Mouse (Mus musculus): ENCODE measurements around the gene Syt3. TPM values are rescaled to one million over a fixed set of nuclear protein-coding genes. Genes with fewer than 3 reads are reported as not detected.

The Syt3 gene
- polyA plus RNA-seq, 1 experiment from 2014 or later = 2.3 TPM

DNA sequence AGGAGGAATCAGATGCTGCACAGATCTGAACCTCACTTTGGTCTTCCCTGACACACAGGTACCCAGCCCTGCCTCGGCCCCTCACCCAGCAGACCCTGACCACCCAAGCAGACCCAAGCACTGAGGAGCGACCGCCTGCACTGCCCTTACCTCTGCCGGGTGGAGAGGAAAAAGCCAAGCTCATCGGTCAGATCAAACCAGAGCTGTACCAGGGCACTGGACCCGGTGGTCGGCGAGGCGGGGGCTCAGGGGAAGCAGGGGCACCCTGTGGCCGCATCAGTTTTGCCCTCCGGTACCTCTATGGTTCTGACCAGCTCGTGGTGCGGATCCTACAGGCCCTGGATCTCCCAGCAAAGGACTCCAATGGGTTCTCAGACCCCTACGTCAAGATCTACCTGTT is 8.4 kb downstream of the Syt3 start:
- H3K27me3 ChIP-seq (ENCODE audit: control insufficient read depth, insufficient read depth, low read depth, low read length) = peaks cover 2% of the 10 kb centered on the region; the same call in 1 of the 2 replicates
- H3K9ac ChIP-seq (ENCODE audit: low read length) = no peak overlapping the region
- H3K27ac ChIP-seq (ENCODE audit: low read length) = no peak overlapping the region
- no peaks in the 10 kb centered on the region for H3K9me3 ChIP-seq (ENCODE audit: control insufficient read depth, low read length)
- no peaks in the 10 kb centered on the region for H3K4me1 ChIP-seq (replicated peaks; ENCODE audit: control insufficient read depth, insufficient read depth, low read length)
- no peak overlapping the region for H3K4me3 ChIP-seq (ENCODE audit: low read length)
- no peaks in the 10 kb centered on the region for H3K36me3 ChIP-seq (ENCODE audit: control insufficient read depth, insufficient read depth, low read length)
- no peak overlapping the region for H3K4me2 ChIP-seq (ENCODE audit: low read depth, low read length)
- 84% methylated on average over 14 of the region's 14 CpGs for WGBS
- no peak for ATAC-seq (ENCODE audit: low read depth)

DNA sequence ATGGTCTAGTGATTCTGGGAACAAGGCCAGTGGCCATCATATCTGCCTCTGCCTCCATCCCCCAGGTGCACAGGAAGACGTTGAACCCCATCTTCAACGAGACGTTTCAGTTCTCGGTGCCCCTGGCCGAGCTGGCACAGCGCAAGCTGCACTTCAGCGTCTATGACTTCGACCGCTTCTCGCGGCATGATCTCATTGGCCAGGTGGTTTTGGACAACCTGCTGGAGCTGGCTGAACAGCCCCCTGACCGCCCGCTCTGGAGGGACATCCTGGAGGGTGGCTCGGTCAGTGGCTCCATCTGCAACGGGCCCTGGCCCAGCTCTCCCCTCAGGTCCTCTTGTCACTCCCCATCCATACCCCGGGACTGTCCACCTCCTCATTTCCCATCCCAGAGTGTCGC is 9.4 kb downstream of the Syt3 start:
- Histone ChIP-seq H3K27ac (ENCODE audit: low read length) (no peak overlapping the region), H3K4me1 (replicated peaks; ENCODE audit: control insufficient read depth, insufficient read depth, low read length) (no peaks in the 10 kb centered on the region), H3K9me3 (ENCODE audit: control insufficient read depth, low read length) (no peaks in the 10 kb centered on the region), H3K9ac (ENCODE audit: low read length) (no peak overlapping the region), H3K27me3 (ENCODE audit: control insufficient read depth, insufficient read depth, low read depth, low read length) (peaks cover 2% of the 10 kb centered on the region; the same call in 1 of the 2 replicates), H3K4me3 (ENCODE audit: low read length) (no peak overlapping the region), H3K4me2 (ENCODE audit: low read depth, low read length) (no peak overlapping the region), H3K36me3 (ENCODE audit: control insufficient read depth, insufficient read depth, low read length) (no peaks in the 10 kb centered on the region)
- WGBS = 88% methylated on average over 17 of the region's 17 CpGs
- no peak for ATAC-seq (ENCODE audit: low read depth)

DNA sequence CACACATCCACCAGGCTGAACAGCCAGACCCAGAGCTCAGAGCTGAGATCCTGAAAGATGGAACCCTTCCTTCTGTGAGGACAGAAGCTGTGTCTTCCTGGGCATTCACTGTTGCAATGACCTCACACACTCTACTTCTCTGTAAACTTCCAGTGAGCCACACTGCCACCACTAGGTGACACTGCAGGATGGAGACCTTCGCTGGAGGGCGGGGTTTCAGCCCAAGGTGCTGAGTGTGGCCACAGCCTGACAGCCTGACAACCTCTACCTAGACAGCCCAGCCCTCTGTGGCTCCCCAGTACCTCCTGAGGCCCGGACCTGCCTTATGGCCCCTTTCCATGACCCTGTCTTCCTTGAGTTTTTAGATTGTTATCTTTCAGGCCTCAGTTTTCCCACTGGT is 14.7 kb downstream of the Syt3 start:
- H3K9me3 ChIP-seq (ENCODE audit: control insufficient read depth, low read length) = no peaks in the 10 kb centered on the region
- peak; percentile 51 for ATAC-seq (ENCODE audit: low read depth)
- H3K9ac ChIP-seq (ENCODE audit: low read length) = no peak overlapping the region
- no peak overlapping the region for H3K4me2 ChIP-seq (ENCODE audit: low read depth, low read length)
- H3K27ac ChIP-seq (ENCODE audit: low read length) = no peak overlapping the region
- no peak overlapping the region for H3K4me3 ChIP-seq (ENCODE audit: low read length)
- H3K27me3 ChIP-seq (ENCODE audit: control insufficient read depth, insufficient read depth, low read depth, low read length) = no peaks in the 10 kb centered on the region
- no peaks in the 10 kb centered on the region for H3K4me1 ChIP-seq (replicated peaks; ENCODE audit: control insufficient read depth, insufficient read depth, low read length)
- H3K36me3 ChIP-seq (ENCODE audit: control insufficient read depth, insufficient read depth, low read length) = no peaks in the 10 kb centered on the region
- WGBS = 12% methylated on average over 3 of the region's 3 CpGs

DNA sequence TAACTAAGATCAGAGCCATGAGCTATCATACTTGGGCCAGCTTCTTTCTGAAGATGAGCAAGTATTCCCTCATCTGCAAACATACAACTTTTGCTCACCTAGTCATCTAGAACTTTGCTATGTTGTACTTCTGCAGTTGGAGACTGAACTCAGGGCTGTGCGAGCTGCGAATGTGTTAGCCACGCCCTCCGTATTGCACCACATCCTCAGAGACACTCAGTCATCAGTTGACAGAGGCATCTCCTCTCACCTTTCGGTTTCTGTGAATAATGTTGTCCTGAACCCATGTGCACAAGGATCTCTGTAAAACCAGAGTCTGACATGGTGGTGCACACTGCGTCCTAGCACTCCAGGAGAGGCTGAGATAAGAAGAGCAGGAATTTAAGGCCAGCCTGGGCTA is 17.8 kb downstream of the Syt3 start:
- WGBS = 59% methylated on average over 6 of the region's 6 CpGs
- H3K4me1 ChIP-seq (replicated peaks; ENCODE audit: control insufficient read depth, insufficient read depth, low read length) = no peaks in the 10 kb centered on the region
- no peak overlapping the region for H3K27ac ChIP-seq (ENCODE audit: low read length)
- H3K9me3 ChIP-seq (ENCODE audit: control insufficient read depth, low read length) = no peaks in the 10 kb centered on the region
- H3K4me2 ChIP-seq (ENCODE audit: low read depth, low read length) = no peak overlapping the region
- H3K4me3 ChIP-seq (ENCODE audit: low read length) = no peak overlapping the region
- H3K36me3 ChIP-seq (ENCODE audit: control insufficient read depth, insufficient read depth, low read length) = no peaks in the 10 kb centered on the region
- H3K27me3 ChIP-seq (ENCODE audit: control insufficient read depth, insufficient read depth, low read depth, low read length) = no peaks in the 10 kb centered on the region
- H3K9ac ChIP-seq (ENCODE audit: low read length) = no peak overlapping the region
- no peak for ATAC-seq (ENCODE audit: low read depth)

DNA sequence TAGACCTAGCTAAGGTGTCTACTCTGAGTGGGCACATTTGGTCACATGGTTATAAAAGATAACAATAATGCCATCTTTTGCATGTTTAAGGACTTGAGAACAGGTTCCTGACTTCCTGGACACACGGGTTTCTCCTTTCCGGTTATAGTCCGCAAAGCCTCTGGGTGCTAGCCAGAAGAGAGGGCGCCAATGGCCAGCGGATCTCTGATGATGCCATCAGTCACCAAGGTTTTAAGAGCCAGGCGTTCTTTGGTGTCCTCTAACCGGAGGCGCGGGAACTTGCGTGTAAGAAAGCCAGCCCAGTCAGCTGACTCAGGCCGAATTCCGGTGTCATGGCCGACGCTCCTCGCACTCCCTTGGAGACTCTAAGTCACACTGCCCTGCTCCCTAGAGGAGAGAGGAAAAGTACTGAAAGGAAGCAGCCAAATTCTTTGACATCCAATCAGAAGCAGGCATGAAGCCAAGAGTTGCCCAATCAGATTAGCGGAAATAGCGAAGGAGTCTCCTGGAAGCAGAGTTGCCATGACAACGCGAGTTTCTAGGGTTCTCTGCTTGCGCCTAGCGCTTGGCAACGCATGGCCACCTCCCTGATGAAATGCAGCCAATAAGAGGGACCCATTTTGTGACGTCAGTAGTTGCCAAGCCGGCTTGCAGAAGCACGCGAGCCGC is 21.6 kb downstream of the Syt3 start:
- Histone ChIP-seq H3K4me1 (replicated peaks; ENCODE audit: control insufficient read depth, insufficient read depth, low read length) (no peaks in the 10 kb centered on the region), H3K27ac (ENCODE audit: low read length) (no peak overlapping the region), H3K4me3 (ENCODE audit: low read length) (peak overlapping the region; percentile 40), H3K36me3 (ENCODE audit: control insufficient read depth, insufficient read depth, low read length) (no peaks in the 10 kb centered on the region), H3K27me3 (ENCODE audit: control insufficient read depth, insufficient read depth, low read depth, low read length) (no peaks in the 10 kb centered on the region), H3K4me2 (ENCODE audit: low read depth, low read length) (peak overlapping the region; percentile 65), H3K9ac (ENCODE audit: low read length) (peak overlapping the region; percentile 51; the same call in 1 of the 2 replicates), H3K9me3 (ENCODE audit: control insufficient read depth, low read length) (no peaks in the 10 kb centered on the region)
- WGBS = 2% methylated on average over 27 of the region's 27 CpGs
- peak; percentile 96 for ATAC-seq (ENCODE audit: low read depth)

DNA sequence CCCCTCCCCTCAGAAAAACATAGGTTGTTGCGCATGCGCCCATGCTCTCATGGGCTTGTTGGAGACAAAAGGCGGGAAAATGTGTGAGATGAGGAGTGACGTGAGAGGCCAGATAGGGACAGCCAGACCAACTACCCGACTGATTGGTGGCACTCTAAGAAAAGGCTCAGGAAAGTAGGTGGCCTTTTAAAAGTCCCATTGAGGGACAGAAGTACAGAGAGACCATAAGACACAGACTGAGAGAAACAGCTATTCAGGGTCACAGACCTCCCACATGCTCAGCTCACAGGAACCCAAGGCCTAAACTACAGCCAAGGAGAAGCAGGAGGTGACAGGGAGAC is 22.1 kb downstream of the Syt3 start:
- WGBS = under 1% methylated on average over 5 of the region's 5 CpGs
- Histone ChIP-seq H3K4me3 (ENCODE audit: low read length) (no peak overlapping the region; the same call in 1 of the 2 replicates), H3K4me2 (ENCODE audit: low read depth, low read length) (no peak overlapping the region; the same call in 1 of the 2 replicates), H3K9ac (ENCODE audit: low read length) (no peak overlapping the region), H3K9me3 (ENCODE audit: control insufficient read depth, low read length) (no peaks in the 10 kb centered on the region), H3K27me3 (ENCODE audit: control insufficient read depth, insufficient read depth, low read depth, low read length) (no peaks in the 10 kb centered on the region), H3K36me3 (ENCODE audit: control insufficient read depth, insufficient read depth, low read length) (no peaks in the 10 kb centered on the region), H3K27ac (ENCODE audit: low read length) (no peak overlapping the region), H3K4me1 (replicated peaks; ENCODE audit: control insufficient read depth, insufficient read depth, low read length) (no peaks in the 10 kb centered on the region)
- no peak for ATAC-seq (ENCODE audit: low read depth)

DNA sequence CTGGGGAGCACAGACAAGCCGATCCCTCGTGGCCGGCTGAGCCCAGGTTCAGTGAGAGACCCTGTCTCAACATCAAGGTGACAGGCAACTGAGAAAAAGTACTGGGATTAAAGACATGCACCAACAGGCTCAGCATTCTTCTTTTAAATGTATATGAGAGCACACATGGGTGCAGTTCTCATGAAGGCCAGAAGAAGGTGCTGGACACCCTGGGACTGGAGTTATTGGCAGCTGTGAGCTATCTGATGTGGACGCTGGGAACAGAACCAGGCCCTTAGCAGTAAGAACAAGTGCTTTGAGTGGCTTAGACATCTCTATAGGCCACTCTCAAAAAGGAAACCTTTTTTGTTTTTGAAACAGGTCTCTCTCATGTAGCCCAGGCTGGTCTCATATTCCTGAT is 27.2 kb downstream of the Syt3 start:
- Histone ChIP-seq H3K36me3 (ENCODE audit: control insufficient read depth, insufficient read depth, low read length) (no peaks in the 10 kb centered on the region), H3K4me3 (ENCODE audit: low read length) (no peak overlapping the region), H3K27me3 (ENCODE audit: control insufficient read depth, insufficient read depth, low read depth, low read length) (no peaks in the 10 kb centered on the region), H3K9me3 (ENCODE audit: control insufficient read depth, low read length) (no peaks in the 10 kb centered on the region), H3K4me2 (ENCODE audit: low read depth, low read length) (no peak overlapping the region), H3K4me1 (replicated peaks; ENCODE audit: control insufficient read depth, insufficient read depth, low read length) (peaks cover 3% of the 10 kb centered on the region; the same call in 1 of the 2 replicates), H3K27ac (ENCODE audit: low read length) (no peak overlapping the region), H3K9ac (ENCODE audit: low read length) (no peak overlapping the region)
- WGBS = 76% methylated on average over 4 of the region's 4 CpGs
- ATAC-seq (ENCODE audit: low read depth) = no peak

DNA sequence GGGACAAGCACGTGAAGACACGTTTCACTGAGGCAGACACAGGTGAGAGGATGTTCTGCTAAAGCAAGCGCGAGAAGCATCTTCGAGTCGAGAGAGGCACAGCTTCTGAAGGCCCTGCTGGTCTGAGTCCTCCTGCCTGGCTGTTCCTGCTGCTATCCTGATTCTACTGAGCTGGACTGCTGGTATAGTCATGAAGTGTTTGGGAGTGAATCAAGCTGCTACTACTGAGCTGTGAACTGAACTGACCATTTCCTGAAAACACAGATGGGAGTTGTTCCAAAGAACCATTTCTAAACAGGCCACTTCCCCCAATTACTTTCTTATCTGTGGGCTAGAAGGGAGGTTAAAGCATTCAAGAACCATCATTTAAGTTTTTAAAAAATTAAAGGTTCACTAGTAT is 29.4 kb downstream of the Syt3 start:
- peak; percentile 86 for ATAC-seq (ENCODE audit: low read depth)
- H3K9ac ChIP-seq (ENCODE audit: low read length) = no peak overlapping the region
- H3K9me3 ChIP-seq (ENCODE audit: control insufficient read depth, low read length) = no peaks in the 10 kb centered on the region
- peaks cover 3% of the 10 kb centered on the region; the same call in 1 of the 2 replicates for H3K4me1 ChIP-seq (replicated peaks; ENCODE audit: control insufficient read depth, insufficient read depth, low read length)
- no peaks in the 10 kb centered on the region for H3K36me3 ChIP-seq (ENCODE audit: control insufficient read depth, insufficient read depth, low read length)
- no peak overlapping the region for H3K27ac ChIP-seq (ENCODE audit: low read length)
- H3K4me2 ChIP-seq (ENCODE audit: low read depth, low read length) = no peak overlapping the region
- 58% methylated on average over 6 of the region's 6 CpGs for WGBS
- no peaks in the 10 kb centered on the region for H3K27me3 ChIP-seq (ENCODE audit: control insufficient read depth, insufficient read depth, low read depth, low read length)
- no peak overlapping the region for H3K4me3 ChIP-seq (ENCODE audit: low read length)

DNA sequence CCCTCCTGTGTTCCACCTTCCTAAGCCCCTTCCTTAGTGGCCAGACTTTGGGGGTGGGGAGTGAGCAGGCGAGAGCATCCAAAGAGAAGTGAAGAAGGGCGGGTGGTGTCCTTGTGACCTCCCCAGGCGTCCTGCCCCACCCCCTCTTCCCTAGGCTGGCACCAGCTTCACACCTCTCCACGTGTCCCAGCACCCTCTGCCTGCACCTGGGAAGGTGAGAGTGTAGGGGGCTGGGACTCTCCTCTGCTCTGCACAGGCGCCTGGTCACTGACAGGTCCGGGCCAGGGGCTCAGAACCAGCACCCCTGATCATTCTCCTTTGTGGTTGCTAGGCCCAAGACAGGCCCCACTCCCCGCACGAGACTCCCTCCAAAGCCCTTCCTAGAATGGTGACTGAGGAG is 43.8 kb downstream of the Syt3 start:
- H3K4me3 ChIP-seq (ENCODE audit: low read length) = no peak overlapping the region
- peaks cover 48% of the 10 kb centered on the region for H3K27me3 ChIP-seq (ENCODE audit: control insufficient read depth, insufficient read depth, low read depth, low read length)
- no peak overlapping the region for H3K27ac ChIP-seq (ENCODE audit: low read length)
- H3K4me2 ChIP-seq (ENCODE audit: low read depth, low read length) = no peak overlapping the region
- H3K9me3 ChIP-seq (ENCODE audit: control insufficient read depth, low read length) = no peaks in the 10 kb centered on the region
- H3K9ac ChIP-seq (ENCODE audit: low read length) = no peak overlapping the region
- 11% methylated on average over 8 of the region's 8 CpGs for WGBS
- peaks cover 8% of the 10 kb centered on the region for H3K4me1 ChIP-seq (replicated peaks; ENCODE audit: control insufficient read depth, insufficient read depth, low read length)
- H3K36me3 ChIP-seq (ENCODE audit: control insufficient read depth, insufficient read depth, low read length) = no peaks in the 10 kb centered on the region
- ATAC-seq (ENCODE audit: low read depth) = no peak

All from lung, embryonic 16.5 days (tissue).